Mouse (Mus musculus): ENCODE measurements at regions not wholly inside any gene's neighbourhood (a gene's known extent, or its start where the extent isn't known, plus 50 kb on each side); places are given as distances from the start of the nearest gene placed in this dataset.

DNA sequence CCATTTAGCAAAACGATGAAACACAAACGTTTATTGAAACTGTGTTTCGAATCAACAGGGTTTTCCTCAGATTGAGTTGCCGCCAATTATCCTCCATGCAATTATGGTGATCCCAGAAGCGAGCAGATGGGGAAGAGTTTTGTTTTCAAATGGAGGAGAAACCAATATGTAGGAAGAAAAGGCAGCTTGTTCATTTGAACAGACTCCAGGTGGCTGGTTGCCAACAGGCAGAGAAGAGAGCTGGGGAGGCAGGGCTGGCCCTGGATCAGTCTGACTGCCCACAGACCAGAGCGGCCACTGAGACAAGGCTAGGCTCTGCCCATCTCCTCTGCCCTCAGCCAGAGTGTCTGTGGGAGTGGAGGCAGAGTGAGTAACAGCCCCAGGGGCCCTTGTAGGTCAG lies 398.8 kb upstream of the Adgra3 start:
- Histone ChIP-seq H3K4me1 (ENCODE audit: insufficient read depth, low read depth, low read length) (no peaks in the 10 kb centered on the region), H3K9ac (replicated peaks; ENCODE audit: low read depth) (no peak overlapping the region), H3K9me3 (ENCODE audit: low read length) (no peaks in the 10 kb centered on the region), H3K27ac (ENCODE audit: low read length) (no peak overlapping the region), H3K36me3 (ENCODE audit: insufficient read depth, low read length) (no peaks in the 10 kb centered on the region), H3K4me2 (replicated peaks; ENCODE audit: low read depth, low read length) (no peak overlapping the region), H3K4me3 (ENCODE audit: low read depth, low read length) (no peak overlapping the region), H3K27me3 (replicated peaks; ENCODE audit: insufficient read depth, low read length) (no peaks in the 10 kb centered on the region)
- TF ChIP-seq CTCF (IDR thresholded peaks at IDR 0.05): no peak
- no peak for TF ChIP-seq EP300 (IDR thresholded peaks at IDR 0.05)
- no peak for DNase-seq (ENCODE audit: low spot score)
- WGBS: 68% methylated on average over 6 of the region's 6 CpGs
- no peak for ATAC-seq

DNA sequence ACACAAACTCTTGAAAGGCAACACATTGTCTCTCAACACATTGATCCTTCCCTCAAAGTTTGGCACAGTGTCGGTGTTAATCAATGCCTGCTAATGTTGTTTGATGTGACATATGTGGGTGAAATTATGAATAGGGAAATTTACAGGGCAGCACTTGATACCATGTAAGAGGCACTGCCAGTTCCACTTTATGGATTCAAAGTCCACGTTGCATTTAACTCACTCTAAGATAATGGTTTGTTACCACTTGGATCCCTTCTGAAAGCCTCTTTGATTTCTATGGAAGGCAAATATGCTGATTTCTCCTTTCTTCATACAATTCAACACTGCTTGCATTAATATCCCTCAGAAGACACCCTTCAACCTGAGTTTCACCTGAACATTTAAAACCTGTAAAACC lies 395.6 kb upstream of the Adgra3 start:
- DNase-seq (ENCODE audit: low spot score) (no peak), ATAC-seq (no peak)
- H3K4me2 ChIP-seq (replicated peaks; ENCODE audit: low read depth, low read length): no peak overlapping the region
- WGBS: 72% methylated on average over 2 of the region's 2 CpGs
- H3K4me3 ChIP-seq (ENCODE audit: low read depth, low read length): no peak overlapping the region
- no peaks in the 10 kb centered on the region for H3K4me1 ChIP-seq (ENCODE audit: insufficient read depth, low read depth, low read length)
- no peaks in the 10 kb centered on the region for H3K27me3 ChIP-seq (replicated peaks; ENCODE audit: insufficient read depth, low read length)
- no peaks in the 10 kb centered on the region for H3K9me3 ChIP-seq (ENCODE audit: low read length)
- H3K9ac ChIP-seq (replicated peaks; ENCODE audit: low read depth): no peak overlapping the region
- TF ChIP-seq CTCF (IDR thresholded peaks at IDR 0.05): no peak
- TF ChIP-seq EP300 (IDR thresholded peaks at IDR 0.05): no peak
- H3K36me3 ChIP-seq (ENCODE audit: insufficient read depth, low read length): no peaks in the 10 kb centered on the region
- H3K27ac ChIP-seq (ENCODE audit: low read length): no peak overlapping the region

DNA sequence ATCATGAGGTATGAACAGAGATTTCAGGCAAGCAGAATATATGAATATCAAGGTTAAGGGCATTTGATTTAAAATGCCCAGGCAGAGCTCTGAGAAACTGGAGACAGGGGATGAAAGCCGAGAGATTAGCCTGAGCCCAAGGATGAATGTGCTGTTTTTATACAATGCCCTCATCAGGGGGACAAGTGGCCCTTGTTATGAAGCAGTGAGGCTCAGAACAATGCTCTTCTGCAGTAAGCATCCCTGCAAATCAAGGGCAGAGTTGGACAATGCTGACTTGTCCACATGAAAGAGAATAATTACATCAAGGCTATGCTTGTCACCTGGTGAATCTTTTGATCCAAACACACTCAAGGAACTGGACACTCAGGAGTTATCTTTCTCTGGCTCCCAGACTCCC lies 348.1 kb upstream of the Adgra3 start:
- H3K36me3 ChIP-seq (ENCODE audit: insufficient read depth, low read length): no peaks in the 10 kb centered on the region
- TF ChIP-seq EP300 (IDR thresholded peaks at IDR 0.05): no peak
- no peak overlapping the region for H3K4me3 ChIP-seq (ENCODE audit: low read depth, low read length)
- no peaks in the 10 kb centered on the region for H3K4me1 ChIP-seq (ENCODE audit: insufficient read depth, low read depth, low read length)
- no peak overlapping the region for H3K9ac ChIP-seq (replicated peaks; ENCODE audit: low read depth)
- H3K27ac ChIP-seq (ENCODE audit: low read length): no peak overlapping the region
- no peak overlapping the region for H3K4me2 ChIP-seq (replicated peaks; ENCODE audit: low read depth, low read length)
- no peaks in the 10 kb centered on the region for H3K27me3 ChIP-seq (replicated peaks; ENCODE audit: insufficient read depth, low read length)
- ATAC-seq: no peak
- DNase-seq (ENCODE audit: low spot score): no peak
- 47% methylated on average over 1 of the region's 1 CpGs for whole genome bisulfite sequencing
- no peaks in the 10 kb centered on the region for H3K9me3 ChIP-seq (ENCODE audit: low read length)

DNA sequence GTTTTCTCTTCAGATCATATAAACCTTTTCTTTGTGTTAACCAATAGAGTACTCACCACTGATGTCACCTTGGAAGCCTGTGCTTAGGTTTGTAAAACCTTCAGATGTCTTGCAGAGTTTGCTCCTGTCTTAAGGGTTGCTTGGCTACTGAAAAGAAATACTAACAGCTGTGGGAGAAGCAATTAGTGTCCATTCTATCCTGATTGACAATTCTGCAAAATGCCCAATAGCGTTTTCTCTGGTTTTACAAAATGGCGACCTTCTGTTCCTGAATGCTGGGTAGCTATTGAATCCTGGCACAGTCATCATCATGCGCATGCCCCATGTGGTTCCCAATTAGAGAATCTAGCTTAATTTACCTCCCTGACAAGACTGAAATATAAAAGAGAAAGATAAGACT lies 347.7 kb upstream of the Adgra3 start:
- no peak overlapping the region for H3K4me3 ChIP-seq (ENCODE audit: low read depth, low read length)
- H3K4me1 ChIP-seq (ENCODE audit: insufficient read depth, low read depth, low read length): no peaks in the 10 kb centered on the region
- no peaks in the 10 kb centered on the region for H3K36me3 ChIP-seq (ENCODE audit: insufficient read depth, low read length)
- H3K4me2 ChIP-seq (replicated peaks; ENCODE audit: low read depth, low read length): no peak overlapping the region
- 83% methylated on average over 3 of the region's 3 CpGs for WGBS
- no peak for TF ChIP-seq EP300 (IDR thresholded peaks at IDR 0.05)
- no peaks in the 10 kb centered on the region for H3K27me3 ChIP-seq (replicated peaks; ENCODE audit: insufficient read depth, low read length)
- no peak for ATAC-seq
- DNase-seq (ENCODE audit: low spot score): no peak
- no peak overlapping the region for H3K27ac ChIP-seq (ENCODE audit: low read length)
- H3K9me3 ChIP-seq (ENCODE audit: low read length): no peaks in the 10 kb centered on the region
- H3K9ac ChIP-seq (replicated peaks; ENCODE audit: low read depth): no peak overlapping the region
